ENCODE assay signal across 9 mouse cellular contexts in the genomic region with DNA sequence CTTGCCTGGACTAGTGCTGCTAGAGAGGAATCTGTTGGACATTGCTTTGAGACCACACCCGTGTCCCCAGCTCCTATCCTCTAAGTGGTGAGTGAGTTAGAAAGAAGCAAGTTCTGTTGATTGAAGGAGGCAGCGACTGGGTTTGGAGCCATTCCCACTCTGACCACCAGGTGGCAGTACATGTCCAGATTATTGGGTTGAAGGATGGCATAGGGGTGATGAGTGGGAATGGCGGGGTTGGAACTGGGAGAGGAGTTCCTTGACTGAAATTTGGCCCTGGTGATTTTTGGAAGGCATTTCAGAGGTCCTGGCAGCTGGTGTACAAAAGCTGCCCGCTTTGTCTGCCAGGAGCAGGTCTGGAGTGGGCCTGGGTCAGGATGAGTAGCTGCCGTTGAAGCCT. TPM values are rescaled to one million over a fixed set of nuclear protein-coding genes. Genes with fewer than 3 reads are reported as not detected.
DNase-seq lines count a peak whose midpoint lies in the region; ATAC-seq and TF ChIP-seq lines count a peak whose summit lies in the region.
"Had no signal": no experiment of that assay in that cellular context is flagged by ENCODE, and none has a peak within 500 bp of the region (broad histone marks: within the 10 kb centered on the region; RNA-seq: fewer than 3 reads in every experiment).

No protein-coding gene starts in this region.

- H3K4me1 ChIP-seq in kidney, embryonic 15.5 days, result peaks cover 10% of the 10 kb centered on the region
- peaks cover 5% of the 10 kb centered on the region; the same call in 1 of the 2 replicates for H3K4me1 ChIP-seq in forebrain, embryonic 16.5 days (replicated peaks; ENCODE audit: control insufficient read depth, insufficient read depth, low read length)
- no peaks in the 10 kb centered on the region for H3K4me1 ChIP-seq in liver, embryonic 14.5 days (replicated peaks; ENCODE audit: control insufficient read depth in 2 of 2, insufficient read depth in 2 of 2, low read length in 1 of 2)
- no peaks in the 10 kb centered on the region for H3K4me1 ChIP-seq in neural tube, embryonic 11.5 days (ENCODE audit: control insufficient read depth, insufficient read depth, low read length)
- H3K4me1 ChIP-seq in testis, adult 2 months (ENCODE audit: control insufficient read depth, insufficient read depth, low read length), result peaks cover 2% of the 10 kb centered on the region
- H3K4me1 ChIP-seq: embryonic facial prominence, embryonic 13.5 days had no signal

- TF ChIP-seq POLR2A in testis, adult 2 months (IDR thresholded peaks at IDR 0.05; ENCODE audit: control insufficient read depth, low read depth, low read length), result no peak

- no peaks in the 10 kb centered on the region for H3K9me3 ChIP-seq in kidney, embryonic 15.5 days (replicated peaks)
- no peaks in the 10 kb centered on the region for H3K9me3 ChIP-seq in forebrain, embryonic 16.5 days (ENCODE audit: control insufficient read depth, low read length)
- H3K9me3 ChIP-seq in liver, embryonic 14.5 days (ENCODE audit: control insufficient read depth, low read length), result no peaks in the 10 kb centered on the region
- no peaks in the 10 kb centered on the region for H3K9me3 ChIP-seq in neural tube, embryonic 11.5 days (ENCODE audit: control insufficient read depth, low read length)
- H3K9me3 ChIP-seq: embryonic facial prominence, embryonic 13.5 days had no signal

- WGBS in kidney, embryonic 15.5 days, result 25% methylated on average over 5 of the region's 5 CpGs
- 14% methylated on average over 5 of the region's 5 CpGs for WGBS in forebrain, embryonic 16.5 days
- 25% methylated on average over 5 of the region's 5 CpGs for WGBS in liver, embryonic 14.5 days (ENCODE audit: insufficient replicate concordance)
- 22% methylated on average over 5 of the region's 5 CpGs for WGBS in neural tube, embryonic 11.5 days

- peak; percentile 75 for DNase-seq in kidney, adult 9 months
- DNase-seq in cerebellum, adult 11-12 months, result peak; percentile 82
- DNase-seq in liver, embryonic 14.5 days (ENCODE audit: low read depth in 3 of 3, low spot score in 3 of 3), result peak in 2 of 3 experiments; percentile 43 to 52
- peak; percentile 84 for DNase-seq in neural tube, embryonic 11.5 days (ENCODE audit: low spot score)

- peaks cover 17% of the 10 kb centered on the region for H3K27me3 ChIP-seq in kidney, embryonic 15.5 days
- peaks cover 3% of the 10 kb centered on the region; the same call in 1 of the 2 replicates for H3K27me3 ChIP-seq in forebrain, embryonic 16.5 days (replicated peaks; ENCODE audit: control insufficient read depth, insufficient read depth, low read length)
- no peaks in the 10 kb centered on the region for H3K27me3 ChIP-seq in liver, embryonic 14.5 days (ENCODE audit: control insufficient read depth, insufficient read depth, low read length)
- no peaks in the 10 kb centered on the region for H3K27me3 ChIP-seq in neural tube, embryonic 11.5 days (ENCODE audit: control insufficient read depth, insufficient read depth, low read length)
- H3K27me3 ChIP-seq in testis, adult 2 months (ENCODE audit: control insufficient read depth, insufficient read depth, low read length), result no peaks in the 10 kb centered on the region

- TF ChIP-seq EP300 in liver, embryonic 14.5 days (IDR thresholded peaks at IDR 0.05; ENCODE audit: low read depth), result no peak

- no peaks in the 10 kb centered on the region for H3K36me3 ChIP-seq in kidney, embryonic 15.5 days
- H3K36me3 ChIP-seq in forebrain, embryonic 16.5 days (ENCODE audit: control insufficient read depth, insufficient read depth), result no peaks in the 10 kb centered on the region
- no peaks in the 10 kb centered on the region for H3K36me3 ChIP-seq in liver, embryonic 14.5 days (replicated peaks; ENCODE audit: control insufficient read depth, insufficient read depth, low read depth)
- H3K36me3 ChIP-seq in neural tube, embryonic 11.5 days (ENCODE audit: control insufficient read depth, insufficient read depth, low read length), result no peaks in the 10 kb centered on the region
- H3K36me3 ChIP-seq in testis, adult 2 months (ENCODE audit: control insufficient read depth, insufficient read depth, low read length), result no peaks in the 10 kb centered on the region
- H3K36me3 ChIP-seq: embryonic facial prominence, embryonic 13.5 days had no signal

- TF ChIP-seq CTCF in liver, embryonic 14.5 days (IDR thresholded peaks at IDR 0.05; ENCODE audit: low read depth), result peak; percentile 97
- TF ChIP-seq CTCF in testis, adult 2 months (IDR thresholded peaks at IDR 0.05; ENCODE audit: control insufficient read depth, insufficient read depth, insufficient replicate concordance, low read depth, low read length), result peak; percentile 91

- no peak for ATAC-seq in kidney, embryonic 15.5 days (replicated peaks; ENCODE audit: low FRiP score)
- ATAC-seq in forebrain, embryonic 16.5 days, result peak; percentile 64
- peak; percentile 56 for ATAC-seq in inflammation-experienced regulatory T-cells, adult 6 months
- ATAC-seq in liver, embryonic 14.5 days (ENCODE audit: insufficient read depth), result no peak
- ATAC-seq in neural tube, embryonic 11.5 days (ENCODE audit: insufficient read depth, low FRiP score, low TSS enrichment), result peak; percentile 61; the same call in 1 of the 2 replicates

- H3K9ac ChIP-seq in kidney, embryonic 15.5 days, result no peak overlapping the region
- no peak overlapping the region for H3K9ac ChIP-seq in forebrain, embryonic 16.5 days (replicated peaks; ENCODE audit: low read depth, low read length)
- no peak overlapping the region for H3K9ac ChIP-seq in liver, embryonic 14.5 days (replicated peaks)
- no peak overlapping the region for H3K9ac ChIP-seq in neural tube, embryonic 11.5 days (ENCODE audit: low read length)
- H3K9ac ChIP-seq: embryonic facial prominence, embryonic 13.5 days had no signal

- H3K4me3 ChIP-seq in kidney, embryonic 15.5 days (replicated peaks), result no peak overlapping the region
- no peak overlapping the region for H3K4me3 ChIP-seq in forebrain, embryonic 16.5 days (replicated peaks; ENCODE audit: low read length)
- no peak overlapping the region for H3K4me3 ChIP-seq in liver, embryonic 14.5 days (ENCODE audit: insufficient read depth in 1 of 2, low read depth in 2 of 2, low read length in 2 of 2)
- H3K4me3 ChIP-seq in neural tube, embryonic 11.5 days (ENCODE audit: low read depth, low read length), result no peak overlapping the region
- no peak overlapping the region for H3K4me3 ChIP-seq in testis, adult 2 months (ENCODE audit: control insufficient read depth, low read depth, low read length)
- H3K4me3 ChIP-seq: embryonic facial prominence, embryonic 13.5 days had no signal

- H3K27ac ChIP-seq in kidney, embryonic 15.5 days, result no peak overlapping the region
- no peak overlapping the region for H3K27ac ChIP-seq in forebrain, embryonic 16.5 days (ENCODE audit: low read length)
- no peak overlapping the region for H3K27ac ChIP-seq in liver, embryonic 14.5 days
- no peak overlapping the region for H3K27ac ChIP-seq in neural tube, embryonic 11.5 days (ENCODE audit: low read depth, low read length)
- H3K27ac ChIP-seq in testis, adult 2 months (ENCODE audit: control insufficient read depth, insufficient read depth, low read depth, low read length), result no peak overlapping the region
- H3K27ac ChIP-seq: embryonic facial prominence, embryonic 13.5 days had no signal

- H3K4me2 ChIP-seq in kidney, embryonic 15.5 days, result no peak overlapping the region
- H3K4me2 ChIP-seq in forebrain, embryonic 16.5 days (ENCODE audit: low read length), result no peak overlapping the region
- H3K4me2 ChIP-seq in liver, embryonic 14.5 days (ENCODE audit: low read depth), result no peak overlapping the region
- no peak overlapping the region for H3K4me2 ChIP-seq in neural tube, embryonic 11.5 days (ENCODE audit: low read depth)
- H3K4me2 ChIP-seq: embryonic facial prominence, embryonic 13.5 days had no signal

RNA-seq across cellular contexts. Expression of a gene that starts 17.2 kb away (rescaled TPM):
- polyA plus RNA-seq in kidney, embryonic 15.5 days (2015; fragmentation: Nextera tagmentation; extraction: Ambion mirVana), result 0.81 and 0.90 TPM in 2 replicates
- polyA plus RNA-seq in forebrain, embryonic 16.5 days (2015; fragmentation: Nextera tagmentation; extraction: Ambion mirVana), result 3.3 and 5.4 TPM in 2 replicates
- 1 to 10 TPM in 2 of 3 experiments, under 1 TPM in 1; 0.99 to 3.2 (median 1.3) TPM for polyA plus RNA-seq in inflammation-experienced regulatory T-cells, adult 6 months (2017; shearing (Covaris generic))
- polyA plus RNA-seq in liver, embryonic 14.5 days (2012; rRNA removed), result 0.05 and 0.07 TPM in 2 replicates
- 0.20 TPM in 1 of 2 replicates, not detected in the other for polyA plus RNA-seq in liver, embryonic 14.5 days (2014; fragmentation: Nextera tagmentation; extraction: Ambion mirVana)
- 1.4 and 2.0 TPM in 2 replicates for polyA plus RNA-seq in neural tube, embryonic 11.5 days (2014; fragmentation: Nextera tagmentation; extraction: Ambion mirVana)
- polyA plus RNA-seq in testis, adult 2 months (2012; rRNA removed), result 0.40 and 0.53 TPM in 2 replicates

RNA-seq across cellular contexts. Expression of a gene that starts 19.5 kb away (rescaled TPM):
- 10.9 and 11.8 TPM in 2 replicates for polyA plus RNA-seq in kidney, embryonic 15.5 days (2015; fragmentation: Nextera tagmentation; extraction: Ambion mirVana)
- 15.6 and 18.8 TPM in 2 replicates for polyA plus RNA-seq in forebrain, embryonic 16.5 days (2015; fragmentation: Nextera tagmentation; extraction: Ambion mirVana)
- 10 to 100 TPM; 22.0 to 35.2 (median 29.8) TPM for polyA plus RNA-seq in inflammation-experienced regulatory T-cells, adult 6 months (2017; shearing (Covaris generic))
- 3.1 and 3.3 TPM in 2 replicates for polyA plus RNA-seq in liver, embryonic 14.5 days (2012; rRNA removed)
- 2.2 and 3.5 TPM in 2 replicates for polyA plus RNA-seq in liver, embryonic 14.5 days (2014; fragmentation: Nextera tagmentation; extraction: Ambion mirVana)
- 11.1 and 12.4 TPM in 2 replicates for polyA plus RNA-seq in neural tube, embryonic 11.5 days (2014; fragmentation: Nextera tagmentation; extraction: Ambion mirVana)
- 22.0 TPM in 2 replicates for polyA plus RNA-seq in testis, adult 2 months (2012; rRNA removed)

RNA-seq across cellular contexts. Expression of a gene that starts 41.8 kb away (rescaled TPM):
- 0.84 and 0.93 TPM in 2 replicates for polyA plus RNA-seq in kidney, embryonic 15.5 days (2015; fragmentation: Nextera tagmentation; extraction: Ambion mirVana)
- 3.6 and 5.8 TPM in 2 replicates for polyA plus RNA-seq in forebrain, embryonic 16.5 days (2015; fragmentation: Nextera tagmentation; extraction: Ambion mirVana)
- polyA plus RNA-seq in inflammation-experienced regulatory T-cells, adult 6 months (2017; shearing (Covaris generic)), result under 1 TPM in 2 of 3 experiments, not detected in 1; 0.19 to 0.44 TPM
- polyA plus RNA-seq in liver, embryonic 14.5 days (2012; rRNA removed), result 0.06 and 0.08 TPM in 2 replicates
- polyA plus RNA-seq in liver, embryonic 14.5 days (2014; fragmentation: Nextera tagmentation; extraction: Ambion mirVana), result not detected in 2 replicates
- polyA plus RNA-seq in neural tube, embryonic 11.5 days (2014; fragmentation: Nextera tagmentation; extraction: Ambion mirVana), result 1.4 and 1.8 TPM in 2 replicates
- polyA plus RNA-seq in testis, adult 2 months (2012; rRNA removed), result 5.2 and 8.2 TPM in 2 replicates

Comparison
In these comparisons a context has a peak if more than half of its experiments do, and no peak if none do; other contexts are left out.
1. ATAC-seq: peak in forebrain, embryonic 16.5 days (single experiment), inflammation-experienced regulatory T-cells, adult 6 months (single experiment) and neural tube, embryonic 11.5 days (single experiment); none in kidney, embryonic 15.5 days (single experiment) and liver, embryonic 14.5 days (single experiment).
2. Peak in every context shown above with its lines, with median percentiles within 50 percentile points of each other: DNase-seq.